Mouse (Mus musculus): ENCODE results near the gene Rgl2. TPM values are rescaled to one million over a fixed set of nuclear protein-coding genes. Genes with fewer than 3 reads are reported as not detected.
A peak's percentile ranks its signal among the peaks of the same experiment; 100 is the strongest.

Rgl2 gene
- total RNA-seq, 4 experiments from 2014 or later: 42.1 to 76.2 (median 60.1) TPM

DNA sequence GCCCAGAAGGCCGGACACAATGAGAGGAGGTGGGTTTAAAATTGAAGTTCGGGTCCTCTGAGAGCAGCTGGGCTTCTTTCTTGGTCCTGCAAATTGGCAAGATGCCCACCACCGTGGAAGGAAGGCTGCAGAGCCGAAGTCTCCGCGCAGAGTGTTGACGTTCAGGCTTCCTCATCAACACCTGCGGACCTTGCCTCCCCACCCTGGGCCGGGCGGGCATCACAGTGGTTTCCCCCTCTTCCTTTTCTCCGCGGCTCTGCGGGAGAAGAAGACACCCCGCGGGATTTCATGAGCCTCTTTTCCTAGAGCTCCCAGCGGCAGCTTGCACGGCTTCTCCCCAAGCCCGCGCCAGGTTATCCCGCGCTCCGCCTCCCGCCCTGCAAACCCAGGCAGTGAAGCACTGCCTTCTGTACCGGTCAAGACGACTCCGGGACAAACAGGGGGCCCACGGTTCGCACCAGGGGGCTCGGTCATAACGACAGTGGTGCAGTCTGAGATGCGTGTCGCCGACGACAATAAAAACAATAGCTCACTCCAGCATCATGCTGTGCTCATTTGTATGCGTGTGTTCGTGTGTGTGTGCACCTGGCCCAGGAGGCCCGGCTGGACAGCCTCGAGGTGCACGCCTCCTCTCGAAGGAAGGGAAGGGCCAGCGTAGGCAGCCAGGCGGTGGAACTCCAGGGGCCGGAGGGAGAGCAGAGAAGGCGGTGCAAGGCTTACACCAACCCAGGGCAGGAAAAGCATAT lies 20.8 kb upstream of the Rgl2 start:
- DNase-seq: no peak

DNA sequence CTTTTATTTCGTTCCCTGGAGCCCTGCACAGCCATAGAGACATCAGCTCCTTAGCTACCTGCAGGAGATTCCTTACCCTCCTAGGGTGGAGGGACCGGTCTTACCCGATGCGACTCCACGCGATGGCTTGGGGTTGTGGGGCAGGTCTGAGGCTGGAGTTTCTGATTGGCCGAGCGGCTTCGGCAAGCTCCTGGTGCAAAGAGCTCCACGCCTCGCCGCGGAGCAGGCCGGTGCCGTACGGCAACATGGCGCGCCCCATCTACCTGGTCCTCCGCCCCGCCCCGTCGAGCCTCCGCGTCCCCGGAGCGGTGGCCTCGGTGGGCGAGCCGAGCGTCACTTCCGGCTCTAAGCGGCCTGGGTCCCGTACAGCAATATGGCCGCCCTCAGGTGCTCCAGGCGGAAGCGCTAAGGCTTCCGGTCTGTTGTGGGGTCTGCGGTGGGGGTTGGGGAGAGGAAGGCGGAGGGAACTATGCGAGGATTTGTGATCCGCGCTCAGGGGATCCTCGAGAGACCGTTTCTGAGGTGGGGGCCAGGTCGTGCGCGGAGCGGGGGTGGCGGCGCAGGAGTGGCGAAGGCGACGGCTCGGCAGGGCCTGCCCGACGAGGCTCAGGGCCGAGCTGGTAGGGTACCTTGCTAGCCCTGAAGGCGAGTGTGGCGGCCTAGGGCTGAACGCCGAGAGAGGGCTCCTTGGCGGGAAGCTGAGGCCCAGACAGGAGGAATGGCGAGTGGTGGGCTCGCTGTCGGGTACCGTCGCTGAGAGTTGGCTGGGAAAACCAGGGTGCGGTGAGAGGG lies 20.1 kb upstream of the Rgl2 start, which contains the start of gene Daxx:
Gene Daxx (plus strand): TSS at position 338 of the 792 bp plus-strand sequence.
- DNase-seq: peak; percentile 98

DNA sequence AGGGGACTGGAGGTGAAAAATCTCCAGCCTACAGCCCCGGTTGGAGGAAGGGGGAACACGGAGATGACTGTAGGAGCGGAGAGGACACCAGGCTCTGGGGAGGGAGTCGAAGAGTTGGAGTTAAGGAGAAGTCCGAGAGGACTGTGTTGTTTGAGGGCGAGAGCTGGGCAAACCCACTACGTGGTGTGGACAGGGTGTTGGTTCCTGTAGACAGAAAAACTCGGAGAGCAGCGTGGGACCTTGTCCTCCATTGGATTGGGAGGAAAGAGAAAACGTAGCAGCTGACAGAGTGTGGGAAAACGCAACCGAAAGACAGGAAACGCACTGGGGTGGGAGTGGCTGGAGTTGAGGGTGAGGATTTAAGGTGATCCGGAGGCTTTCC lies 19.5 kb upstream of the Rgl2 start:
- DNase-seq: peak; percentile 66

DNA sequence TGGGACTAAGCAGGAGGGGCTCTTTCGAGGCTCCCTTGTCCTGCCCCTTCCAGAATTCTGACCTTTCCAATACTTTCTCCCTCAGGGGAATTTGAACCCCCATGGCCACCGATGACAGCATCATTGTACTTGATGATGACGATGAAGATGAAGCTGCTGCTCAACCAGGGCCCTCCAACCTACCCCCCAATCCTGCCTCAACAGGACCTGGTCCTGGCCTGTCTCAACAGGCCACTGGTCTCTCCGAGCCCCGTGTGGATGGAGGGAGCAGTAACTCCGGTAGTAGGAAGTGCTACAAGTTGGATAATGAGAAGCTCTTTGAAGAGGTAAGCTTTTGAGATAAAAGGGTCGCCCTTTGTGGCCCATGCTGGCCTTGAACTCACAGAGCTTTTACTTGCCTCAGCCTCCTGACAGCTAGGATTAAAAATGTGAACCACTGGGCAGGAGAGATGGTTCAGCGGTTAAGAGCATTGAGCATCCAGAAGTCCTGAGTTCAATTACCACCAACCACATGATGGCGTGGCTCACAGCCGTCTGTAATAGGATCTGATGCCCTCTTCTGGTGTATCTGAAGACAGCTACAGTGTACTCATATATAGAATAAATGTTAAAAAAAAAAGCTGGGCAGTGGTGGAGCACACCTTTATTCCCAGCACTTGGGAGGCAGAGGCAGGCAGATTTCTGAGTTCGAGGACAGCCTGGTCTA lies 18.8 kb upstream of the Rgl2 start:
- DNase-seq: no peak

DNA sequence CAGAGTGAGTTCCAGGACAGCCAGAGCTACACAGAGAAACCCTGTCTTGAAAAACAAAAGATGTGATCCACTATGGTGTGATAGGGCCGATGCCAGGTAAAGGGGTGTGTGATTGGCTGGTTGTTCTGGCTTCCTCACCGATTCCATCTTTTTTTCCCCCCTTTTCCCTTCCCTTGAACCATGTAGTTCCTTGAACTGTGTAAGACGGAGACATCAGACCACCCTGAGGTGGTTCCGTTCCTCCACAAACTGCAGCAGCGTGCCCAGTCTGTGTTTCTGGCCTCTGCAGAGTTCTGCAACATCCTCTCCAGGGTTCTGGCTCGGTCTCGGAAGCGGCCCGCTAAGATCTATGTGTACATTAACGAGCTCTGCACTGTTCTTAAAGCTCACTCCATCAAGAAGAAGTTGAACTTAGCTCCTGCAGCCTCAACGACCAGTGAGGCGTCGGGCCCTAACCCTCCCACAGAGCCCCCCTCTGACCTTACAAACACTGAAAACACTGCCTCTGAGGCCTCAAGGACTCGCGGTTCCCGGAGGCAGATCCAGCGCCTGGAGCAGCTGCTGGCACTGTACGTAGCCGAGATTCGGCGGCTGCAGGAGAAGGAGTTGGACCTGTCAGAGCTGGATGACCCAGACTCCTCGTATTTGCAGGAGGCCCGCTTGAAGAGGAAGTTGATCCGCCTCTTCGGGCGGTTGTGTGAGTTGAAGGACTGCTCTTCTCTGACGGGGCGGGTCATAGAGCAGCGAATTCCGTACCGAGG lies 18.1 kb upstream of the Rgl2 start:
- DNase-seq: no peak

DNA sequence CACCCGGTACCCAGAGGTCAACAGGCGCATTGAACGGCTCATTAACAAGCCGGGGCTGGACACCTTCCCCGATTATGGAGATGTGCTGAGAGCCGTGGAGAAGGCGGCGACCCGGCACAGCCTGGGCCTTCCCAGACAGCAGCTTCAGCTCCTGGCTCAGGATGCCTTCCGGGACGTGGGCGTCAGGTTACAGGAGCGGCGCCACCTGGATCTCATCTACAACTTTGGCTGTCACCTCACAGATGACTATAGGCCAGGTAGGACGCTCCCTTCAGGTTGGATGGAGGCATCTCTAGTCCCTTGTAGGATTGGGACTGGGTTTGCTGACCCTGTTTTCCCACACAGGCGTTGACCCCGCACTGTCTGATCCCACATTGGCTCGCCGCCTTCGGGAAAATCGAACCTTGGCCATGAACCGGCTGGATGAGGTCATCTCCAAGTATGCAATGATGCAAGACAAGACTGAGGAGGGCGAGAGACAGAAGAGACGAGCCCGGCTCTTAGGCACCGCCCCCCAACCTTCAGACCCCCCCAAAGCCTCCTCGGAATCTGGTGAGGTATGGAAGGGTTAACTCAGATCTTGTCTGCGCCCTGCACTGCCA lies 17.4 kb upstream of the Rgl2 start:
- no peak for DNase-seq

DNA sequence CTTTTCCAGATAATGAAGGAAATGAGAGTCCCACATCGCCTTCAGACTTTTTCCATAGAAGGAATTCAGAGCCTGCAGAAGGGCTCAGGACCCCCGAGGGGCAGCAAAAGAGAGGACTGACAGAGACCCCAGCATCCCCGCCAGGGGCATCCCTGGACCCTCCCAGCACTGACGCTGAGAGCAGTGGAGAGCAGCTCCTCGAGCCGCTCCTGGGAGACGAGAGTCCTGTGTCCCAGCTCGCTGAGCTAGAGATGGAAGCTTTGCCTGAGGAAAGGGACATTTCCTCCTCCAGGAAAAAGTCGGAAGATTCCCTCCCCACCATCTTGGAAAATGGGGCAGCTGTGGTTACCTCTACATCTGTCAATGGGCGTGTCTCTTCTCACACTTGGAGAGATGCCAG lies 16.1 kb upstream of the Rgl2 start:
- DNase-seq: no peak

DNA sequence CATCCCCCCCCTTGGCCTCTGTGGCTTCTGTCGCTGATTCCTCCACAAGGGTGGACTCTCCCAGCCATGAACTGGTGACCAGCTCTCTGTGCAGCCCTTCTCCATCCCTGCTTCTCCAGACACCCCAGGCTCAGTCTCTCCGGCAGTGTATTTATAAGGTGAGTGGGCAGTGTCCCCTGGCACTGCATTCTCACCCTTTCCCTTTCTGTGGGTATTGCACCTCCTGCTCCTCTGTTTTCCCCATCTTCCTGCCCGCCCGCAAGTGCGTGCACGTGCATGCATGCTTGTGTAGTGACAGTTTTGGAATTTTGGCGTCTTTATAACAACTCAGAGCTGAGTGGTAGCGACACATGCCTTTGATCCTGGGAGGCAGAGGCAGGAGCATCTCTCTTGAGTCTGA lies 15.4 kb upstream of the Rgl2 start:
- no peak for DNase-seq

DNA sequence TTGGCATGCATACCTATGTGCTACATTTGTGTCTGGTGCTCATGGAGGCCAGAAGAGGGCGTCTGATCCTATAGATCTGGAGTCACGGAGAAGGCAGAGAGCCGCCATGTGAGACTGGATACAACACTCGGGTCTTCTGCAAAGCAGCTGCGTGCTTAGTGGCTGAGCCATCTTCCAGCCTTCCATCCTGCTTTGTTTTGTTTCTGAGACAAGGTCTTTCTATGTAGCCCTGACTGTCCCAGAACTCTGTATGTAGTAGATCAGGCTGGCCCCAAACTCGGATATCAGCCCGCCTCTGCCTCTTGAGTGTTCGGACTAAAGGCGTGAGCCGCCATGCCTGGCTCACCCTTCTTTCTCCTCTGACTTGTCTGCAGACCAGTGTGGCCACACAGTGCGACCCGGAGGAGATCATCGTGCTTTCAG lies 14.4 kb upstream of the Rgl2 start:
- no peak for DNase-seq

DNA sequence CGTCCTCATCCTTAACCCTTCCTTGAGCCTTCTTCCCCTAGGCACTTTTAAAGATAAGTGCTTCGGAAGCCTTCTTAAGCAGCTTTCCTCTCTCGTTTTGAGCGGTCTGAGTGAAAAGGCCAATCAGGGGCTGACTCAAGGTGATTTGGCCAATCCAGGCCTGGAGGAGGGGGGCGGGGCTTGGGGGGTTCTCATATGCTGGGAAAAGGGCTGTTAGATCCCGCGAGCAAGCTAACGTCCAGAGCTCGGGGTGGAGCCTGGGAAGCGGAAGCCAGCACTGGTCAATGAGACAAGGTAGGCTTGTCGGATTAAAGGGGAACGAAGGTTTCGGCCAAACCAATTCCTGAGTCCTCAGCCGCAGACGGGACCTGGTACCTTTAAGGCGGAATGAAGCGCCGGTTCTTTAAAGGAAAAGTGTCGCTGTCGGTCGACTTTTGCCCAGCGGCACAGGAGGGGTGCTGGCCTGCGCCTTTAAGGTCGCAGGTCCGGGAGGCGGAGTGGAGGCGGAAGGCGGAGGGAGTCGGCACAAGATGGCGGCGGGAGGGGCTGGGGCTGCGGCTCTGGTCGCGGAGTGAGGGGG lies 13.6 kb upstream of the Rgl2 start, which contains the start of the genes Tapbp and Zbtb22:
Gene Tapbp (plus strand): TSS at position 229 of the 580 bp plus-strand sequence.
Gene Zbtb22 (plus strand): TSS at position 234 of the 580 bp plus-strand sequence.
- DNase-seq: peak; percentile 97

DNA sequence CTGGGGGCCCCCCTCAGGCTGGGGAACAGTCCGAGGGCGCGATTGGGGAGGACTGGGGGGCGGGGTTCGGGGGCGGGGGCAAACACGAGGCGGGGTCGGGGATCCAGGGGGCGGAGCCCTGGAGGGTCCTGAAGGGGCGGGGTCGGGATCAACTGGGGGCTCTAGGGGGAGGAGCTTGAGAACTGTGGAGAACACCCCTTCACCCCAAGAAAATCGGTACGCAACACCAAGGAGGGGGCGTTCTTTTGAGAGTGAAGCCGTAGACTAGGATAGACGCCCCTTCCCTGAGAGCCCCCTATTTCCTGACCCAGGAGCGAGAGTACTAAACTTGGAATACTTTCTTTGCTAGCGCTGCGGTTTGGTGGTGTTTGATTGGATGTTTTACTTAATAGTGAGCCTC lies 13.0 kb upstream of the Rgl2 start:
- DNase-seq: no peak

DNA sequence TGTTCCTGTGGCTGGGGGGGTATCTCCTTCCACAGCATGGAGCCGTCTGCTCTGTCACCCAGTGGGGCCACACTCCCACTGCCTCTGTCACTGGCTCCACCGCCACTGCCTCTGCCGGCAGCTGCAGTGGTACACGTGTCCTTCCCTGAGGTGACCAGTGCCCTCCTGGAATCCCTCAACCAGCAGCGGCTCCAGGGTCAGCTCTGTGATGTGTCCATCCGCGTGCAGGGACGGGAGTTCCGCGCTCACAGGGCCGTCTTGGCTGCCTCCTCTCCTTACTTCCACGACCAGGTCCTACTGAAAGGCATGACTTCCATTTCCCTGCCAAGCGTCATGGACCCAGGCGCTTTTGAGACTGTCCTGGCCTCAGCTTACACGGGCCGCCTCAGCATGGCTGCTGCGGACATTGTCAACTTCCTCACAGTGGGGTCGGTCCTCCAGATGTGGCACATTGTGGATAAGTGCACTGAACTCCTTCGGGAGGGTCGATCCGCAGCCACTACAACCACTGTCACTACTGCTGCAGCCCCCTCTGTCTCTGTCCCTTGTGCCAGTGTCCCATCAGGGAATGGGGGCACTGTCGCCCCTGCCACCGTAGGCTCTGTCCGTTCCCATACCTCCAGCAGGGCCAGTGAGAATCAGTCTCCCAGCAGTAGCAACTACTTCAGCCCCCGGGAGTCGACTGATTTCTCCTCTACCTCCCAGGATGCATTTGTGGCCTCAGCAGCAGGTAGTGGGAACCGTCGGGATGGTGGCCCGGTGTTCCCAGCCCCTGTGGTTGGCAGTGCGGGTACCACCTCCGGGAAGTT lies 12.3 kb upstream of the Rgl2 start:
- peak; percentile 55 for DNase-seq

DNA sequence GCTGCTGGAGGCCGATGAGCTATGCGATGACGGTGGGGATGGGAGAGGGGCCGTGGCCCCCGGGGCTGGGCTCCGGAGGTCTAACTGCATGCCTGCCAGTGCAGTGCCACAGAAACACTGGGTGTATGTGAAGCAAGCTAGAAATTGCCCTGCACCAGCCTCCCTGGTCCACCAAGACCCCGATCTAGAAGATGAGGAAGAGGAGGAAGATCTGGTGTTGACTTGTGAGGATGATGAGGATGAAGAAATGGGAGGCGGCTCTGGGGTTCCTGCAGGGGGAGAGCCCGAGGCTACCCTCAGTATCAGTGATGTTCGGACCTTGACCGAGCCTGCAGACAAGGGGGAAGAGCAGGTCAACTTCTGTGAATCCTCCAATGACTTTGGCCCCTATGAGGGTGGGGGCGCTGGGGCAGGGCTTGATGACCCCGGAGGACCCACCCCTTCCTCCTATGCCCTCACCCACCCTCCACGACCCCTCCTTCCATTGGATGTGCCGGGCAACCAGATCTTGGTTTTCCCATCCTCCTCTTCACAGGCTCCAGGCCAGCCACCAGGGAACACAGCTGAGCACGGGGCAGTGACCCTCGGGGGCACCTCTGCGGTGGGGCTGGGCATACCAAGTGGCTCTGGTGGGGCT lies 11.6 kb upstream of the Rgl2 start:
- DNase-seq: no peak

DNA sequence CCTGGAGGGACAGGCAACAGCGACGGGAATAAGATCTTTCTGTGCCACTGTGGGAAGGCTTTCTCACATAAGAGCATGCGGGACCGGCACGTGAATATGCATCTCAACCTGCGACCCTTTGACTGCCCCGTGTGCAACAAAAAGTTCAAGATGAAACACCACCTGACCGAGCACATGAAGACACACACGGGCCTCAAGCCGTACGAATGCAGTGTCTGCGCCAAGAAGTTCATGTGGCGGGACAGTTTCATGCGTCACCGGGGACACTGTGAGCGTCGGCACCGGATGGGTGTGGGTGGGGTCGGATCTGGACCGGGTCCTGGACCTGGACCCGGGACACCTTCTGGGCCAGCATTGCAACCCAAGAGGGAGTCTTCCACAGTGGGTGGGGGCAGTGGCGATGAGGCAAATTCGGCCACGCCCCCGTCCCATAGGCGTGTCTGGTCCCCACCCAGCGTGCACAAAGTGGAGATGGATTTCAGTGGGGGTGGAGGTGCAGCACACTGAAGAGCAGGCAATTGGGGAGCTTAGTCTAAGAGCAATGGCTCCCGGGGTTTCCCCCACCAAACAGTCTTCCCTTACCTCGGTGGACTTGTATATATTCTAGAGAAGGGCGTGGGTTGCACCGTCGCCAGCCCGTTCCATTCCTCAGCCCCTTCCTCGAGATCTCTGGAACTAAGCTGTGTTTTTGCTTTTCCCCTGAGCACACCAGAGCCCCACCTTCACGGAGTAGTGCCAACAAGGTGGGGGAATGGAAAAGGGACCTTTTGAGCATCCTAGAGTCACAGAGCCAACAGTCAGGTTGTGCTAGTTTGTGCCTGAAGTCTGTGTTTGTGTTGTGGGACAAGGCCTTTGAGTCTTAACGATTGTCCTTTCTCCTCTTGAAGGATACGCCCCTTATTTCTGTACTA lies 10.8 kb upstream of the Rgl2 start:
- no peak for DNase-seq

DNA sequence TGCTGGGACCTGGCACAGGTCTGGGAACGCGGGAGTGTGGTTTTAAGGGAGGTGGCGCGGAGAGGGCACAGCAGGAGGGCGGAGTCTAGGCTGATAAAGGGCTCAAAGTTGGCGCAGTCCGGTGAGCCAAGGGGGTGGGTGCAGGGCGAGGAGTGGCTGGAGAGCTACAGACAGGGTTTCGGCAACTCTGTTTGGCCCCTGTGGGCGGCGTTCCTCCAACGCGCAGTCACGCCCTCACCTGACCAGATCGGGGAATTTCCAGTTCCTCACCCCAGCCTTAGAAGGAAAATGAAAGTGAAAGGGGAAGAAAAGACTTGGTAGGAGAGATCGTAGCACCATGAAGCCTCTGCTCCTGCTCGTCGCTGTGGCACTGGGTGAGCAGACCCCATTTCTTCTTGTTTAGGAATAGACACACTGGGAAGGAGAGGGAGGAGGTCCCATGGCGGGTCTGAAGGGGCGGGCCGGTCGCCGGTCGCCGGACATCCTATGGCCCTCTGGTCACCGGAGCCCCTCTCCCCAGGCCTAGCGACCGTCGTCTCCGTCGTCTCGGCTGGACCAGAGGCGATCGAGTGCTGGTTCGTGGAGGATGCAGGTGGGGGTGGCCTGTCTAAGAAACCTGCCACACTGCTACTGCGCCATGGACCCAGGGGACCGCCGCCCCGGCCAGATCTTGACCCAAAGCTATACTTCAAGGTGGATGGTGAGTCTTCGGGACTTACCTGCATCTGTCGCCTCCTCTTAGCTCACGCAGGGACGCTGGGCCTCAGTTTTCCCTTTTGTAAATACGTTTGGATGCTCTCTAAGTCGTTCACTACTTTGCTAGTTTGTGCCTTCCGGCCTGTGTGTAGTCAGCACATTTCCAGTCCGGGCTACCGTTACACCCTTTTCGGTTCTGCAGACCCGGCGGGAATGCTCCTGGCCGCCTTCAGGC lies 9.7 kb upstream of the Rgl2 start:
- peak; percentile 90 for DNase-seq

DNA sequence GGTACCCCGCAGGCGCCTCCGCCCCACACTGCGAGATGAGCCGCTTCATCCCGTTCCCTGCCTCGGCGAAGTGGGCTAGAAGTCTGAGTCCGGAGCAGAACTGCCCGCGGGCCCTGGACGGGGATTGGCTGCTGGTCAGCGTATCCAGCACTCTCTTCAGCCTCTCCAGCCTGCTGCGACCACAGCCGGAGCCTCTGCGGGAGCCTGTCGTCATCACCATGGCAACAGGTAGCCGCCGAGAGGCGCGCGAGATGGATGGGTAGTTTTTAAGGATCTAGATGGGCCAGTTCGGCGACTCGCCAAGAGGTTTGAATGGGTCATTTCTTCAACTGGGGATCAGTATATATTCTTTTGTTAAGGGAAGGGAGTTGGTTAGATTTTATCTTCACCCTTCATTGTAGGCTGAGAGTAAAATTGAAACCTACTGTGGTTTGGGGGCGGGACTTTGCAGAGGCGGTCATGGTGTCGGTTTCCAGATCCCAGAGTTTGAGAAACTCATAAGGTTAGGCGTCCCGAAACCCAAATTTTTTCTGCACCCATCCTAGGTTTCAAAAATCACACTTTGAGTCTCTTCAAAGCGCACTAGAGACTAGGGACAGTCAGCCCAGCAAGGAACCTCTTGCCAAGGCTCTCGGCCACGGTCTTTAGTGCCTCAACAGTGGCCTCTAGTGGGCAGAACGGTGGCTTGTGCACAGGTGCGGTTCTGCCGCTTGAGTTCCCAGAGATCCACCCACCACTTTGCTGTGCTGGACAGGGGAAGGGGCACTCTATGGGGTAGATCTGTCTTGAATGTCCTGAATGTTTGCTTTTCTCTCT lies 8.9 kb upstream of the Rgl2 start:
- peak; percentile 79 for DNase-seq

DNA sequence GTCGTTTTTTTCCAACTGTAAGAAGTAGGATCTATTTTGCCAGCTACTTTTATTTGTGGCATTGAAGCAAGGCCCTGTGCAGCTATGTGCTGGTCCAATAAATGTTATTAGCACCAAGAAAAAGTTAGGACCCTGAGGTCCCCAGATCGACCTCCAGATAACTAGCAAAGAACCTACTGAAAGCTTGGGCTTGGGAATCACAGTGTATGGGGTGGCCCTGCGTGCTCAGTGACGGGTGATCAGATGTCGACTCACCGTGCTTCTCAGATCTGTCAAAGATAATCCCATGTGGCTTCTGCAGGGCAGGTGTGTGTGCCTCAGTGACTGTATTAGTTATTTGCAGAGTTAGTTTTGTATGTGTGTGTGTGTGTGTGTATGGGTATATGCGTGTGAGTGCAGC lies 8.0 kb upstream of the Rgl2 start:
- DNase-seq: no peak

Data from adrenal gland, adult 8-10 months (tissue).